Mouse (Mus musculus): Measurements from ENCODE around the gene Ghr.

Ghr gene

DNA sequence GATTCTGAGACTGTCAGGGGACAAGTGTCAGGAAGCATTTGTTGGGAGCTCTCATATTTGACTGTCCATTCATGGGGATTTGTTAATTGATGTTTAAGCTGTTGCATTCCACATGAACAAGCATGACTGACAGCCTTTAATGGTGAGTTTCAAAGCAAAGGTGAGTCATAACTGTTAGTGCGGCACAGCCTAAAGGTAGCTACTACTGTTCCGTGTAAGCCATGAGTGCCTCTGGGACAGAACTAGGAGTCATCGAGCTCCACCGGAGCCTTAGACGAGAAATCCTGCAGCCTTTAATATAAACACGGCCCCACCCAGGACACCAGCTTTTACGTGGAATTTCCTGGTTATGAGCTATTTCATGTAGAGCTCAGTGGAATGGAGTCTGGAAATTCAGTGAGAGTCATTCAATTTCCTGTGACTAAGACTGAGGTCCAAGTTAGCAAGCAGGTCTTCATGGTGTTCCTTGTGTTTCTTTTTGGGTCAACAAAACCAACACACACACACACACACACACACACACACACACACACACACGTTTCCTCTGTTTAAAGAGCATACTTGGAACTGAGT lies 138.8 kb downstream of the Ghr start:
- no peak for DNase-seq

DNA sequence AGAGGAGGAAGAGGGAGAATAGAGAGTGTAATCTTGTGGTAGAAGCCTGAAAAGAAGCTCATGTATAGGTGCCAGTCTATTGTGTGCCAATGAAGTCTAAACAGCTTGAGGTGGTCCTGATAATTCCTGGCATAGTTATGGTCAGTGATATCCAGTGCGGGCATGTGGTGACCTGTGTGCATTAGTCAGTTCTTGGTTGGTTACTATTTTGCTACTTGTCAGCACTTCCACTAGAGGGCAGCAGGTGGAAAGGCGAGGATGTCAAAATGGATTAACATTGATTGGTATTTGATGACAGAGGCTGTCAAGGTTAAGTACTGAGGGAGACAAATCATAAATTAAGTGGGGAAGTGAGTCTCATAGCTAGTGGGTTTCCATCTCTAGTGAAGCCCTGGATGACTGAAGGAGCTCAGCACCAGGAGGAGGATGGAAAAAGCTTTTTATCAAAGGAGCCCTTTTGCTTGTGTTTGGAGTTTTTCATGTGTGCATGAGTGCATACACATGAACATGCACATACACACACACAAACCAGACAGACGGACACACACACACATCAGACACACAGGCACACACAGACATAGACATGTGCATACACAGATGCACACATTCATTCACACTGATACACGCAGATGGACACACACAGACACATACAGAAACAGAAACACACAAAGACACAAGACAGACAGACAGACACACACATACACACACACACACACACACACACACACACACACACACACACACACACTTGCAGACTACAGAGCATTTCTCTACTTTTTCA lies 141.6 kb downstream of the Ghr start:
- DNase-seq: peak; percentile 56

DNA sequence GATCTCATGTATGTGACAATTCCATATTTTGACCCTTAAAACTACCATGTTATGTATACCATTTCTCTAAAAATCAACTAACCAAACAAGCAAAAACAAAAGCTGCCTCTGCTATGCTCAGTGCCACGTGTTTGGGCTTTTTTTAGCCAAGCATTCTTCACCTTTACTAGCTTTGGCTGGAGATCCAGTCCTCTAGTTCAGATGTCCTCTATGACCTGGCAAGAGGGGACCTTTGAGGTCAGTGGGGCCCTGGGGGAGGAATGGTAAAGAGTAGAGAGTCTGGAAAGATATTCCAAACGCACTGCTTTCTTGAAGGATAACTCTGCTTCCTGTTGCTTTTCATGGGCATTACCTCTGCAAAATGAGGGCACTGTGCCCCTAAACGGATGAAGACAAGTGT lies 145.9 kb downstream of the Ghr start:
- no peak for DNase-seq

DNA sequence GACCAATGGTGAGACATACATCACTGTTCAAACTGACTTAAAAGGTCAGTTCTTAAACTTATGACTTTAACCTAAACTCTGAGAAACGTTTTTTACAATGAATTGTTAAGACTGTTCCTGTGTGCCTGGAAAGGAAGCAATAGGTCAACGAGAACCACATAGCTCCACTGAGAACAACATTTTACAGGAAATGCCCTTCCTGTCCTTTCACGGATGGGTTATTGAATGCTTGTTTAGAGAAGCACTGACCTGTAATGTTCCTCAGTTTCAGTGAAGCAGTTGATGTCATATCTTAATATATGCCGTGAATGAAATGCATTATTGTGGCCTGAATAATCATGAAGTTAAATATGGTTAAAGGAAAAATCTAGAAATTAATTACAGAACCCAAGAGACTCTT lies 147.7 kb downstream of the Ghr start:
- DNase-seq: peak; percentile 16

DNA sequence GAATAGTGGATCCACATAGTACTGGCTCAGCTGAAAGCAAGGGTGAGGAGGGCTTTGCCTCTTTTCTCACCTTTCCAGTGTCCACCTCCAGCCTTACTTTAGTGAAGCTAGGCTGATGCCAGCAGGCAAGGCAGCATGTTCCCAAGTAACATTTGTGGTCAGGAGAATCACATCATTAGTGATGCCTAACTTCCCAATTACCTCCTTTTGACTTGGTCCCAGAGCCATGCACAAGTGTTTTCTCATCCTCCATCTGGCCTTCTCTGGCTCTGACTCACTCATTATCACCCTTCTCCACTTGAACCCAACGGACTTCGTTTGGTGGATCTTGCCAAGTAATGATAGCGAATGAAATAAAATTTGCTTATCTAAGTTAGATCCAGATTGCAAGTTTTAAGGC lies 148.8 kb downstream of the Ghr start:
- no peak for DNase-seq

DNA sequence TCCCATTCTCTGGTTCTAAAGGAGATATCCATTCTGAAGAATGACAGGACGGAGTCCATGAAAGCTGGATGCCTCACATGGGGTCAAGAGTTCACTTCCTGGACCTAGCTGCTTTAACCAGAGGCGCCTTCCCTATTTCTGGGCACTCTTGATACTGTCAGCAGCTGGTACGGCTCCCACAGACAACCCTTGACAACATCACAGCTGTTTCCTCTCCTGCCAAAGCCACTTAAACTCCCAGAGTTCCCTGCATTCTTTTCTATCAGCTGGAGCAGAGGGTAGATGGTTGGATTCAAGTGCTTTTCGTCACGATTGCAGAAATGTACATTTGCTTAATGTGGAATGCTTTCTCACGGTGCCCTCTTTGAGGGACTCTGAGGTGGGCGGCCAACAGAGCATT lies 150.0 kb downstream of the Ghr start:
- DNase-seq: peak; percentile 49

DNA sequence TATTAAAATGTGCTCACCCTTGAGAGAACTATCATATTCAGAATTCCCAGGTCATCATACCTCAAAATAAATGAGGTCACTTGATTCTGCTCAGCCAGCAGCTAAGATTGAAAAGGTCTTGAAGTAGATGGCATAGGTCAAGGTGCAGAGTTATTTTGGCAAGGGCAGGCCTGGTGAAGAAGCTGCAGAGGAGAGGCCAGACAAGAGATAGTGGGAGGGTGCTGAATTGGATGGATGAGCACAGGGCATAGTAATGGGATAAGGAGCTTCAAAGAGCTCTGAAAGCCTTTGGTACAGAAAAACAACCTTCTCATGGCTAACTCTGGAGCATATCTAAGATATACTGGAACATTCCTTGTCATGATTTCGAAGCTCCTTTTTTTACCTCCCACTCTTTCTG lies 150.5 kb downstream of the Ghr start:
- no peak for DNase-seq

DNA sequence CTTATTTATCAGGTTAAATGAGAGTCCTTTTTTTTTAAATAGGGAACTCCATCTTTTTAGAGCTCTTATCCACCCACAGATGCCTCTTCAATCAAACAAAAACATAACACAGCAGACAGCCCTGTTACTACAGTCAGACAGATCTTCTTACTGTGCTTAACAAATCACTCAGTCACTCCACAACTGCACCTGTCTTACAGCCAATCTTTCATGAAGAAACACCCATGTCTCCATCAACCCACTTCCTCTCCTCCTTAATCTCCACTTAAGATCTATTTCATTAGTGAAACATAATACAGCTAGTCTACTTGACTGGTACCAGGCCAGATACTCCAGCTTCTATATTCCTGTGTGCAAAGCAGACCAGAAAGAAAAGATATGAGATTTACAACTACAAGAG lies 153.9 kb downstream of the Ghr start:
- DNase-seq: no peak

DNA sequence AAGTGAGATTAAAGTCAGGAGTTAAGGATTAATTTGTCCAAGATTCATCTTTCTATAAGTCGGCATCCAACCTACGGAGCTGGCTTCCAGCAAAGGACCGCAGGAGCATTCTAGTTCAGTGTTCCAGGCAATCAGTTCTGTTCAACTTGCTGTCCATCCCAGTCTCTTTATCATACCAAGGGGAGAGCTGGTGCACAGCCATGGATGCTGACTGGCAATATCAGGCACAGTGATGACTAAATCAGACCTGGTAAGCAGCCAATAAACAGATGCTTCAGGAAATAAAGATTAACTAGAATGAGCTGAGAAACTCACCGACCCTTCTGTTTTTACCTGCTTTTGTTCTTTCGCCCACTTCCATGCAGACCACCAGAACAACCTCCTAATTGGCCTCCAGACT lies 154.3 kb downstream of the Ghr start:
- no peak for DNase-seq

DNA sequence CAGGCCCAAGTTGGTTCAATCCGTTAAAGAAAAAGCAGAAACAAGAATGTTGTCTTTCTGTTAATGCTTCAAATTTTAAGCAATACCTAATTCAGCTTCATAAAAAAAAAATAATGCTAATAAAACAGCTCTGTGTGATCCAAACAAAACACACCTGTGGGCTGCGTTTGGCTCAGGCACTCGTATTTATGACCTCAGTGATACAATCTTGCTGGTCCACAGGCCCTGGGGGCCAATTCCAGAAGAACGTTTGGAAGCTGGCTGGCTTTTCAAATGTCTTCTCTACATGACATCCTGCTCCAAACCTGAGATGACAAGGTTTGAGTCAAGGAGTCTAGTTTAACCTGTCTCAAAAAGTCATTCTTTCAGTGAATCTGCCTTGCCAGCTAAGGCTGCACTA lies 156.9 kb downstream of the Ghr start:
- DNase-seq: no peak

DNA sequence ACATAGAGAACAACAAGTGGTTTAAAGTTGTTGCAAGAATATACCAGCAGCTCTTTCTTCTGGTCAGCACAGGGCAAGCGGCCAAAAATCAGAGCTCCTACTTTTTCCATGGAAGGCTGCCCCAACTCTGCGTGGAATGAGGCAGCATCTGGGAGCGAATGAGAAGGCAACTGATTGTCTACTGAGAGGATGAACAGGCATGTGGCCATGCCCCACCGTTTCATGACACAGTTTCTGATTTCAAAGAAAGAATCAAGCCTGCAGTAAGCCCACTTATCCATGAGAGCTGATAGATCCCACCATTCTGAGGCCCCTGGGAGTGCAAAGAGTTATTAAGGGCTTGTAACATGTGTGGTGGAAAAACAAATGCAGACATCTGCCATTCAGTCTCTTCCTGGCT lies 160.1 kb downstream of the Ghr start:
- peak; percentile 46 for DNase-seq

DNA sequence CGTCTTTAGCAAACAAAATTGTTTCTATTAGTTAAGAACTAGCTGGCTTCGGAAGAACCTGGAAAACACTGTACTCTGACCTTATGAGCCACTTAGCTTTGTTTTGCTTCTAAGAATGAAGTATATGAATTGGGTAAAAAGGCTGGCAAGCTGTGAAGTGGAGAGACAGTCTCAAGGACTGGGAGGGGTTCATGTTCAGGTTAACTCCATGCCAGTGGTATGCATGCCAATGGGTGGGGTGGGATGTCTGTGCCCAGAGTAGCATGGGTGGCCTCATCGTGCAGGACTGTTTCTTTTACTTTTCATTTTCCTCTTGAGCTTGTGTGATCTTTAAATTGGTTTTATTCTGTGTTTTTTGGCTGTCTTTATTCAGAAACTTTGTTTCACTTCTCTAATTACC lies 165.6 kb downstream of the Ghr start:
- DNase-seq: no peak

DNA sequence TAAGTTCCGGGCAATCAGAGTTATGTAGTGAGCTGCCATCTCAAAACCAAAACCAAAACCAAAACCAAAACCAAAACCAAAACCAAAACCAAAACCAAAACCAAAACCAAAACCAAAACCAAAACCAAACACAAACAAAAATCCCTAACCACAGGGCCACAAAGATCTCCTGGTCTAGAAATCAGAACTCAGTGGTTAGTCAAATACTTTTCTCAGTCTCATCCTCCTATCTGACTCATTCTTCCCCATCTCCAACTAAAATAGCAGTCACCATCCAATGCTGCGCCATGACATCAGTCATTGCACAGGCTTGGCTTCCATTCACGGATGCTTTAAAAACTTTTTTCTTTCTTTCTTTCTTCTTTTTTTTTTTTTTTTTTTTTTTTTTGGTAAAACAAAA lies 170.2 kb downstream of the Ghr start:
- DNase-seq: no peak

DNA sequence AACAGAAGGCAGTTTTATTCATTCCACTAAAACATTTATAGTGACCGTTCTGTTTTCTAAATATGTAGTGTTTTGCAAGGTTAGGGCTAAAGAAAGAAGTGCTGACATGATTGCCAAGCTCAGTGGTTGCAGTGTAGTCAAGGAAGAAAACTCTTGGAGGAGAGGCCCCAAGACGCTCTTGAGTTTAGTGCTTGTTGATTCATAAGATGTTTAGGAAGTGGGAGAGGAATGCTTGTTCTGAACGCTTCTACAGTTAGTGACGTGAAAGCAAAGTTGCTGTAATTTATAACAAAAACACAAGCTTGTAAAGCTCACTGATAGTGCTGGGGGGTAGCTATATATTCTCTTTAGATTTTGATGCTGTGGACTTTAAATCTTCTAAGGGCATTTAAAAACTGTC lies 174.8 kb downstream of the Ghr start:
- no peak for DNase-seq

DNA sequence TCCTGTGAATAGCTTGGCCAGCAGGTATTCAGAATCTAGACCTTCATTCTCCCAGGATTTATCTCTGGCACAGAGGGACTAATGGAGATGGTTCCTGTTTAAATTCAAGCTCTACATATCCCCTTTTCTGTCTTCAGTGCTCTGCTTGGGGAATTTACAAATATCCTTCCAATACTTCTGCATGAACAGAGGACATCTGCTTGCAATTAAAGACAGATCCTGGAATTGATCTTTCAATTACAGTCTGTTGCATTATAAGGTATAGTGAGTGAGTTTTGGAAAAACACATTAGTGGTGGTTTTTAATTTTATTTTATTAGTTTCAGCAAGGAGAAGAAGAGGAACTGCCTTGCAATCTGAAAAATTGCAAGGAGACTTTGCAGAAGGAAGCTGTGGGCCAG lies 184.1 kb downstream of the Ghr start:
- DNase-seq: no peak

DNA sequence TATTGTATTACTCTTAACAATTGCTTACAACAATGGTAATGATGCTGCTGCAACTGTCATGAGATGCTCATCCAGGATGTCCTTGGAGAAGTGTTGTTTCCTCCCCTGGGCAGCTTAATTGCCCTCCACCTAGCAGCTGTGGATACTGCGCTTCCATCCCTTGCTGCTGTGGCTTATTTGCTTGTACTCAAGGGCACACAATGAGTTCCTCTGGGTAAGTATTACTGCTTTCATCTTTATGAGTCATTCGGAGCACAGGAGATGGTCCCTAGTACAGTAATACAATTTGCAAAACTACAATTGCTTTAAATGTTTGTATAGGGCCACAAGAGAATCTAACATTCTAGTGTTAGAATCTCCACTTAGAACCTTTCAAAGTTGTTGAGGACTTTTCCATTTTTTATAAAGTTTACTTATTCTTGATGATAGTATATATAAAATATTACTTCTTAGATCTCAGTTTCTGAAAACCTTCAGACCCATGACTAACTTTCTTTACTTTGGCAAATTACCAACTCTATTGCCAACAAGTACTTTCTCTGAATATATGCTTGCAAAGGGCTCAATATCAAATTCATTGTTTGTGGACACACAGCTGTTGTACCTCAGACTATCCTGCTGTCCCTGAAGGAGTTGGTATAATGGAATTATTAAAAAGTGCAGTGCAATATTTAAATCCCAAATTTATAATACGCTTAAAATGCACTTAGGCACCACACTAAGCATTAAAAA lies 185.8 kb downstream of the Ghr start:
- no peak for DNase-seq

DNA sequence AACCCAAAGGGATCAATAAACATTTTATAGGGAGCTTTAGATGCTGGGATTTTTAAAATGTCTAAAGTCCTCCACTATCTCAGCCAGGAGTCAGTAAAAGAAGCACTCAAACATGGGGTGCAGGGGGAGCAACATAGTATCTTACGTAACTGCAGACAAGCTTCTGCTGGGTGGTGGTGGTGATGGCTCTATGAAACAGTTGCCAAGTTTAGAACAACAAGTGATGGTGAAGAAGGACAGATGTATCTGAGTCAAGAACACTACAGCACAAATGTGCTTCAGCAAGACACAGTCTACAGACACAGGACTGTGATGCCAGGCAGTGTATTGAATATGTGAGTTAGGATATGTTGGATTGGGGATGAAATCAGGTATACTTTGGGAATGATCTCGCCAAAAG lies 187.1 kb downstream of the Ghr start:
- DNase-seq: no peak

DNA sequence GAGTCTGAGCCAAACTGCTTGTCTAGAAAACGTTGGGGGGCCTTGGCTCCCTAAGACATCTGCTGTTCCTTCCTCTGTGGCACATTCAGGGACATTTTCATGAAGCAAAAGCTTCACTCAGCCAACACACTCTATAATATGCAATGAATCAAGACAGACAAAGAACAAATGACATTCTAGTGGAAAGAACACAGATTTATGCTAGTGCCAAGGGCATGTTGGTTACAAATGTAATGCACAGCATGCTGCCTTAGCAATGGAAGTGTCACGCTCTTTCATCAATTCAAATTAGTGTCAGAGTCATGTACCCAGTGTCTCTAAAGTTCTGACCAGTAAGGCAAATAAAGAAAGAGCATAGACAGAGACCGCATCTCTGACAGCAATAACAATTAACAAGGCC lies 187.6 kb downstream of the Ghr start:
- no peak for DNase-seq

DNA sequence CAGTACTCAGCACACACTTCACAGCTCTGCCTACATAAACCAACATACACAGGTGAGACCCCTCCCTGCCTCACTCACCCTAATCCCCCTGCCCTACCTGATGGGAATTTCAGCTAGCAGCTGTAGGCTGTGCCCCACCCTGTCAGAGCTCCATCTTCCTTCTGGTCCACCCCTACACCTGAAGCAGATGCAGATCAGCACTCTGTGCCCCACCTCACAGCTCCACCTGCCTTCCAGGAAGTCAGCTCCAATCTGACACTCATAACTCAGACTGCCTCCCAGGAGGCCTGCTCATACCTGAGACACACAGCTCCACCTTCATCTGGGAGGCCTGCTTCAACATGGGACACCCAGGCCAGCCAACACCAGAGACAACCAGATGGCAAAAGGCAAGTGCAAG lies 192.6 kb downstream of the Ghr start:
- no peak for DNase-seq

DNA sequence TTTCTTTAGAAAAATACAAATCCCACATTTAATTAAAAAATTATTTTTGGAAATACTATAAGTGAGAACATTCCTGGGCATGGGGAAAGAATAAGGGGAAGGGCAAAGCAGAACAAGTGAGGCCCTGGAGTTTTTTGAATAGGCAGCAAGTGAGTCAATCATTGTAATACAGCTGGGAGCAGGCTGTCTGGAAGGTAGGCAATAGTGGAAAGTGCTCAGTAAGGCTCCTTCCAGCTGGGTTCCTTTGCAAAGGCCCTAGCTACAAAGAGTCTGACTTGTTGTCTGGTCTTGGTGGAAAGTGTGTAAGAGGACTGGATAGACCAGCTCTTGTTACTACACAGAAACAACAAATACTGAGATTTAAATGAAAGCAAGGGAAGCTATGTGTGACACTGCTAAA lies 194.3 kb downstream of the Ghr start:
- DNase-seq: no peak

DNA sequence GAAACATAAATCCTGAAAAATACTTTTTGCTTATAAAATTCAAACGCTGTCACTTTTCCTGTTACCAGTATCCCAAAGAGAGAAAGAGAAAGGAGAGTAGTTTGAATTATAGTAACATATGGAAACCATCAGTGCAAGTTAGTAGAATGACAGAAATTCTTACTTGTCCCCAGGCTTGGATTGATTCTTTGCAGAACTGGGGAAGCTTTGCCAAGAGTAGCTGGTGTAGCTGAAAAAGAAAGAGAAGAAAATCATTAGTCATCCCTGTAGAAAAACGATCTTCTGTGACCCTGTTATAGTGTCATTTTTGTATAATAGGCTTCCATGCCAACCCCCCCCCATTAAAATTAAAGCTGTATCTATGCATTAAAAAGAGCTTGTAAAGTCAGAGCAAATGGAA lies 194.8 kb downstream of the Ghr start:
- no peak for DNase-seq

DNA sequence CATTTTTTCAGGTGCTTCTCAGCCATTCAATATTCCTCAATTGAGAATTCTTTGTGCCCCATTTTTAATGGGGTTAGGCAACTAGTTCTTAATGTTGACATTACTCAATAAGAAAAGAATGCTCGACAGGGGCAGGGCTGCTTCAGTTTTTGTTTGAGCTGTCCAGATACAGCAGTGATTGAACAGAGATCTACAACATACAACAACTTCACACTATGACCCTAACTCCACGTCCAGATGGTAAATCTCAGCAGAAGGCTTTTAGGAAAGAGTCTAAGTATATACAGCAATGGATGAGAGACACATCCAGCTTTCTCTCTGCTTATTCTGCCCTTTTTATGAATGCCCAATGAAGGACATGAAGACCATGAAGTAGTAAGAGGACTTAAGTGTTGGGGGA lies 199.5 kb downstream of the Ghr start:
- DNase-seq: no peak

DNA sequence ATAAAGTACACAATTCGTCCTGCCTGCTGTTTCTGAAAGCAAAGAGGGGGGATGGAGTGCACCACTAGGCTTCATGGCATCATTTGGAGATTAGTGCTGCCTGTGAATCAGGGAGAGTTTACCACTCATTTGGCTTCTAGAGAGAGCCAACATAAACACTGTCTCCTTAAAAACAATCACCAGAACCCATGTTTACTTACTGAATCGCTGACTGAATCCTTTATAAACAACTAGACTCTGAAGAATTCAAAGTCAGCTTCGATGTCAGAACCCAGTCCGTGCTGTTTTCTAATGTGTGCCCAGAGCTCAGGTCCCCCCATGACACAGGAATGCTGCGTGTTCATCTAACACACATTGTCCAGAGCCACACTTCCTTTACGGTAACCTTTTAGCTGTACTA lies 201.9 kb downstream of the Ghr start:
- DNase-seq: no peak

DNA sequence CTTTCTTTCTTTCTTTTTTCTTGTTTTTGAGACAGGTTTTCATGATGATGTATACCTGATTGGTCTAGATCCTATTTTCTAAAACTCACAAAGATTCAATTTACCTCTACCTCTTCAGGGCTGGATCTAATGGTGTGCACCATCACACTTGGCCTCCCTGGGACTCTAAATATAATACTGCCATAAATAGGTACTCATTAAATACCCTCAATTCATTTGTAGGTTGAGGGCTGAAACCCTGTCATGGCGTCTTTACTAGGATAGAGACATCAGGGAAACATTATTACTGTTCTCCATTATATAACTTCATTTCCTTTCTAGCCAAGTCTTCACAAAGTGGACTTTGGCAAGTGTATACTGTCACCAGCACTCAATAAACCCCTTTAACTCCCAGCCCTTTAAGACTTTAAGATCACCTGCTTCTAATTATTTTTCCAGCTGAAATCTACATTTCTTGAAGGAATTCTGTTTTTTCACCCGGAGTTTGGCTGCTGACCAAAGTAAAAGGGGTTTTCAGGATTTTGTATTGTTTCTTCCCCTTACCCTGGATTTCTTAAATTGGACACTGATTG lies 214.9 kb downstream of the Ghr start:
- no peak for DNase-seq

All from retina, postnatal 1 day (tissue).